Mouse (Mus musculus): ENCODE measurements around the gene Gpr34.

DNA sequence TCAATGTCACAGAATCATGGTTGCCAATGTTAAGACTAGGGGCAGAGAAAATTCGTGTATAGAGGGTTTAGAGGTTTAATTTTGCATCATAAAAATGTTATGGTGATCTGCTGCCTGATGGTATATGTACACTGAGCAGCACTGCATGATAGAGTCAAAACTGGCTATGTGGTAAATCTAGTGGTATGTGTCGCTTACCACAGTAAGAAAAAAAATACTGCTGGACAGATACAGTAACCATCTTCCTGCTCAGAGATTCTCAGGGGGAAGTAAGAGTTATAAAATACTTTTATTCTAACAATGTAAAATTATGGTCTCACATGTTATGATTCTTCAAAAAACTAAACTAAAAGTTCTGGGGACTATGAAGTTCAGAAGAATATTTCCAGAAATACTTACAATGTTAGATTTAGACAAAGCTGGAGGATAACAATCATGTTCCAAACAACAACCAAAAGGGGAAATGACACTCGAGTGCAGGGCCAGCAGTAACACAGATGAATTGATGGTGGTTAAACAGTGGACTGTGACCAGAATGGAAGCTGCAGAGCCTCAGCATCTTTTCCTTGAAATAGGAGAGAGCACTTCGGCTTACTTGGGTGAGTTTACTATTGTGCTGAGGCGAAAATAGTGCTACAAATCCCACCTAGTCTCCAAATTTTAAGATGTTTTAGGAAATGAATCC, at the start of gene Gpr34:
- no peak for TF ChIP-seq POLR2A (IDR thresholded peaks at IDR 0.05; ENCODE audit: control insufficient read depth, extremely low read depth, insufficient read depth, low read length, poor library complexity)
- no peak for TF ChIP-seq CTCF (IDR thresholded peaks at IDR 0.05; ENCODE audit: borderline replicate concordance, control insufficient read depth, extremely low read depth, insufficient read depth, low read length, poor library complexity)

All from thymus, adult 2 months (tissue).